Mouse (Mus musculus) intestine, postnatal 0 days (tissue): ENCODE results near the gene Poc1b. TPM values are rescaled to one million over a fixed set of nuclear protein-coding genes. Genes with fewer than 3 reads are reported as not detected.

Experiments used
- ATAC-seq: fragments of 200-750 bp; cut with Nextera tagmentation; 2 replicates; pipeline ENCODE4 v1.8.0; 2017; ENCODE audit warnings: mild to moderate bottlenecking, moderate TSS enrichment, moderate library complexity
- H3K27ac ChIP-seq: fragments of 300-500 bp; sonication (generic); 2 replicates; pipeline ENCODE4 v1.5.1; 2014; ENCODE audit warnings: mild to moderate bottlenecking, low read depth, low read length, moderate library complexity
- H3K27me3 ChIP-seq: fragments of 300-500 bp; sonication (generic); replicated peaks from 2 replicates; pipeline ENCODE4 v1.6.1; 2014; ENCODE audit warnings: low read length, mixed read lengths; ENCODE audit not compliant: control insufficient read depth, insufficient read depth
- H3K36me3 ChIP-seq: fragments of 300-500 bp; sonication (generic); 2 replicates; pipeline ENCODE4 v1.6.1; 2014; ENCODE audit warnings: mild to moderate bottlenecking, moderate library complexity; ENCODE audit not compliant: control insufficient read depth, insufficient read depth
- H3K4me1 ChIP-seq: fragments of 300-500 bp; sonication (generic); replicated peaks from 2 replicates; pipeline ENCODE4 v1.6.1; 2014; ENCODE audit warnings: antibody characterized with exemption, low read length, mixed read lengths; ENCODE audit not compliant: control insufficient read depth, insufficient read depth
- H3K4me2 ChIP-seq: fragments of 300-500 bp; sonication (generic); replicated peaks from 2 replicates; pipeline ENCODE4 v1.6.1; 2014; ENCODE audit warnings: low read depth, mild to moderate bottlenecking, moderate library complexity
- H3K4me3 ChIP-seq: fragments of 300-500 bp; sonication (generic); 2 replicates; pipeline ENCODE4 v1.5.1; 2014; ENCODE audit warnings: low read depth, low read length
- H3K9ac ChIP-seq: fragments of 300-500 bp; sonication (generic); 2 replicates; pipeline ENCODE4 v1.6.1; 2014; ENCODE audit warnings: mild to moderate bottlenecking, low read depth, low read length
- H3K9me3 ChIP-seq: fragments of 300-500 bp; sonication (generic); 2 replicates; pipeline ENCODE4 v1.6.1; 2016; ENCODE audit warnings: mixed run types; ENCODE audit not compliant: control insufficient read depth
- CTCF ChIP-seq: sonication (generic); IDR thresholded peaks from 2 replicates; pipeline ENCODE4 v1.5.1; 2016; ENCODE audit warnings: low read depth, mild to moderate bottlenecking, control low read depth, antibody characterized with exemption, moderate library complexity
- WGBS: fragments of 180-500 bp; shearing (Covaris S2); extraction: QIAGEN DNeasy Blood & Tissue Kit; methylation state at CpG from one replicate; pipeline ENCODE4 v1.1.7; 2014; 5-methylcytosine and 5-hydroxymethylcytosine counted together
- polyA plus RNA-seq: library from polyadenylated mRNA; unstranded; fragments of >200 nt; fragmentation: Nextera tagmentation; extraction: Ambion mirVana; gene quantifications from 2 replicates; pipeline ENCODE4 v1.2.1, GENCODE M21; 2015

Poc1b gene
- polyA plus RNA-seq, 1 experiment from 2014 or later, result 8.5 TPM

- Histone ChIP-seq H3K36me3 (no peaks in the 10 kb centered on the region), H3K9me3 (no peaks in the 10 kb centered on the region), H3K4me3 (no peak overlapping the region), H3K4me2 (no peak overlapping the region), H3K27me3 (no peaks in the 10 kb centered on the region), H3K4me1 (peaks cover 3% of the 10 kb centered on the region; the same call in 1 of the 2 replicates), H3K27ac (no peak overlapping the region; the same call in 1 of the 2 replicates), H3K9ac (no peak overlapping the region)
- 50% methylated on average over 16 of the region's 16 CpGs for WGBS
- ATAC-seq, result no peak
- no peak for TF ChIP-seq CTCF
These were observed 135.2 kb downstream of the Poc1b start for GRCm38 (mm10) chr10:99241829-99242711.

GRCm38 (mm10) chr10:99242721-99243120, 135.9 kb downstream of the Poc1b start:
- H3K4me2 ChIP-seq, result no peak overlapping the region
- no peak for ATAC-seq
- no peak overlapping the region for H3K27ac ChIP-seq
- no peak overlapping the region for H3K4me3 ChIP-seq
- no peak for TF ChIP-seq CTCF
- H3K9ac ChIP-seq, result no peak overlapping the region
- 0 out of 2 replicates have a peak, but pooled peaks cover 3% of the 10 kb centered on the region for H3K4me1 ChIP-seq
- no peaks in the 10 kb centered on the region for H3K27me3 ChIP-seq
- WGBS, result 88% methylated on average over 10 of the region's 10 CpGs
- no peaks in the 10 kb centered on the region for H3K9me3 ChIP-seq
- H3K36me3 ChIP-seq, result no peaks in the 10 kb centered on the region

- peak; percentile 48; the same call in 1 of the 2 replicates for ATAC-seq
- Histone ChIP-seq H3K27ac (peak overlapping the region; percentile 30; the same call in 1 of the 2 replicates), H3K27me3 (no peaks in the 10 kb centered on the region), H3K4me2 (no peak overlapping the region; the same call in 1 of the 2 replicates), H3K9ac (no peak overlapping the region), H3K9me3 (no peaks in the 10 kb centered on the region), H3K36me3 (no peaks in the 10 kb centered on the region), H3K4me1 (0 out of 2 replicates have a peak, but pooled peaks cover 3% of the 10 kb centered on the region), H3K4me3 (no peak overlapping the region)
- 28% methylated on average over 5 of the region's 5 CpGs for WGBS
- no peak for TF ChIP-seq CTCF
These were observed 137.2 kb downstream of the Poc1b start for GRCm38 (mm10) chr10:99243907-99244489.

- Histone ChIP-seq H3K27me3 (no peaks in the 10 kb centered on the region), H3K27ac (peak overlapping the region; percentile 4), H3K9me3 (no peaks in the 10 kb centered on the region), H3K36me3 (no peaks in the 10 kb centered on the region), H3K4me2 (no peak overlapping the region), H3K4me3 (no peak overlapping the region), H3K4me1 (0 out of 2 replicates have a peak, but pooled peaks cover 3% of the 10 kb centered on the region), H3K9ac (no peak overlapping the region)
- 18% methylated on average over 7 of the region's 7 CpGs for WGBS
- TF ChIP-seq CTCF, result no peak
- no peak for ATAC-seq
These were observed 137.9 kb downstream of the Poc1b start for GRCm38 (mm10) chr10:99244655-99245260.

- ATAC-seq, result peak; percentile 82
- WGBS, result 56% methylated on average over 20 of the region's 20 CpGs
- H3K9ac ChIP-seq, result no peak overlapping the region
- H3K27me3 ChIP-seq, result no peaks in the 10 kb centered on the region
- H3K4me2 ChIP-seq, result no peak overlapping the region; the same call in 1 of the 2 replicates
- H3K27ac ChIP-seq, result peak overlapping the region; percentile 57
- no peak for TF ChIP-seq CTCF
- no peaks in the 10 kb centered on the region for H3K36me3 ChIP-seq
- no peak overlapping the region for H3K4me3 ChIP-seq
- no peaks in the 10 kb centered on the region for H3K4me1 ChIP-seq
- no peaks in the 10 kb centered on the region for H3K9me3 ChIP-seq
These were observed 140.1 kb downstream of the Poc1b start for GRCm38 (mm10) chr10:99246797-99247508.

Other genes starting within 250 kb of the Poc1b start
- gene Atp2b1, start 192.6 kb upstream of the Poc1b start, polyA plus RNA-seq, result 179 and 193 TPM in 2 replicates
- 12.9 and 13.2 TPM in 2 replicates for gene Galnt4, start 1.1 kb downstream of the Poc1b start, polyA plus RNA-seq
- gene Phxr2, start 19.3 kb downstream of the Poc1b start, polyA plus RNA-seq, result not detected in 2 replicates
- gene Dusp6, start 156.2 kb downstream of the Poc1b start, polyA plus RNA-seq, result 27.9 and 34.6 TPM in 2 replicates